Mouse (Mus musculus) liver, postnatal 0 days (tissue): Measurements from ENCODE around the gene Arfgef3. TPM values are rescaled to one million over a fixed set of nuclear protein-coding genes. Genes with fewer than 3 reads are reported as not detected.
"Not testable (repeated sequence)": the region's sequence is repeated elsewhere in the genome, so short reads cannot be mapped to it uniquely, and the experiment has no call there.

Source experiments
- ATAC-seq: fragments of 200-750 bp; cut with Nextera tagmentation; 2 replicates; pipeline ENCODE4 v1.8.0; 2017; ENCODE audit warnings: mild to moderate bottlenecking, moderate library complexity
- DNase-seq: peaks from one replicate; pipeline ENCODE4 v3.0.0-alpha.2; 2016
- H3K27ac ChIP-seq: fragments of 300-500 bp; sonication (generic); 2 replicates; pipeline ENCODE4 v1.5.1; 2014; ENCODE audit warnings: antibody characterized with exemption, moderate library complexity, mild to moderate bottlenecking, low read depth
- H3K27me3 ChIP-seq: fragments of 300-500 bp; sonication (generic); 2 replicates; pipeline ENCODE4 v1.6.1; 2014; ENCODE audit warnings: low read length, control low read depth, mixed read lengths; ENCODE audit not compliant: insufficient read depth
- H3K36me3 ChIP-seq: fragments of 300-500 bp; sonication (generic); replicated peaks from 2 replicates; pipeline ENCODE4 v1.6.1; 2014; ENCODE audit warnings: mild to moderate bottlenecking, control low read depth, low read length, moderate library complexity, mixed read lengths; ENCODE audit not compliant: insufficient read depth
- H3K4me1 ChIP-seq: fragments of 300-500 bp; sonication (generic); 2 replicates; pipeline ENCODE4 v1.6.1; 2014; ENCODE audit warnings: antibody characterized with exemption, mild to moderate bottlenecking, control low read depth; ENCODE audit not compliant: insufficient read depth
- H3K4me2 ChIP-seq: fragments of 300-500 bp; sonication (generic); 2 replicates; pipeline ENCODE4 v1.6.1; 2014; ENCODE audit warnings: low read depth, mild to moderate bottlenecking, low read length, moderate library complexity, mixed read lengths
- H3K4me3 ChIP-seq: fragments of 300-500 bp; sonication (generic); 2 replicates; pipeline ENCODE4 v1.5.1; 2014; ENCODE audit warnings: low read depth, low read length
- H3K9ac ChIP-seq: fragments of 300-500 bp; sonication (generic); replicated peaks from 2 replicates; pipeline ENCODE4 v1.6.1; 2014; ENCODE audit warnings: mild to moderate bottlenecking, moderate library complexity
- H3K9me3 ChIP-seq: fragments of 300-500 bp; sonication (generic); 2 replicates; pipeline ENCODE4 v1.6.1; 2016; ENCODE audit warnings: mild to moderate bottlenecking, control low read depth, low read length, mixed read lengths
- CTCF ChIP-seq: sonication (generic); IDR thresholded peaks from 2 replicates; pipeline ENCODE4 v1.5.1; 2016; ENCODE audit warnings: antibody characterized with exemption, low read depth
- EP300 ChIP-seq: IDR thresholded peaks from 2 replicates; pipeline ENCODE4 v1.6.1; 2016; ENCODE audit warnings: antibody characterized with exemption, low read depth, mild to moderate bottlenecking
- WGBS: fragments of 180-500 bp; shearing (Covaris S2); extraction: QIAGEN DNeasy Blood & Tissue Kit; methylation state at CpG from one replicate; pipeline ENCODE4 v1.1.7; 2014; ENCODE audit not compliant: insufficient replicate concordance; 5-methylcytosine and 5-hydroxymethylcytosine counted together
- polyA plus RNA-seq: library from polyadenylated mRNA; unstranded; fragments of >200 nt; fragmentation: Nextera tagmentation; extraction: Ambion mirVana; gene quantifications from 2 replicates; pipeline ENCODE4 v1.2.1, GENCODE M21; 2015

The Arfgef3 gene
- polyA plus RNA-seq, 1 experiment from 2014 or later: 0.01 TPM

GRCm38 (mm10) chr10:18612796-18613195 is 131.0 kb downstream of the Arfgef3 start:
- 68% methylated on average over 2 of the region's 2 CpGs for WGBS
- H3K27me3 ChIP-seq: no peaks in the 10 kb centered on the region
- H3K36me3 ChIP-seq: no peaks in the 10 kb centered on the region
- DNase-seq (no peak), ATAC-seq (no peak)
- no peaks in the 10 kb centered on the region for H3K4me1 ChIP-seq
- H3K9me3 ChIP-seq: no peaks in the 10 kb centered on the region
- TF ChIP-seq CTCF (no peak), EP300 (no peak)
- no peak overlapping the region for H3K9ac ChIP-seq
- no peak overlapping the region for H3K4me2 ChIP-seq
- H3K27ac ChIP-seq: no peak overlapping the region
- no peak overlapping the region for H3K4me3 ChIP-seq

DNA sequence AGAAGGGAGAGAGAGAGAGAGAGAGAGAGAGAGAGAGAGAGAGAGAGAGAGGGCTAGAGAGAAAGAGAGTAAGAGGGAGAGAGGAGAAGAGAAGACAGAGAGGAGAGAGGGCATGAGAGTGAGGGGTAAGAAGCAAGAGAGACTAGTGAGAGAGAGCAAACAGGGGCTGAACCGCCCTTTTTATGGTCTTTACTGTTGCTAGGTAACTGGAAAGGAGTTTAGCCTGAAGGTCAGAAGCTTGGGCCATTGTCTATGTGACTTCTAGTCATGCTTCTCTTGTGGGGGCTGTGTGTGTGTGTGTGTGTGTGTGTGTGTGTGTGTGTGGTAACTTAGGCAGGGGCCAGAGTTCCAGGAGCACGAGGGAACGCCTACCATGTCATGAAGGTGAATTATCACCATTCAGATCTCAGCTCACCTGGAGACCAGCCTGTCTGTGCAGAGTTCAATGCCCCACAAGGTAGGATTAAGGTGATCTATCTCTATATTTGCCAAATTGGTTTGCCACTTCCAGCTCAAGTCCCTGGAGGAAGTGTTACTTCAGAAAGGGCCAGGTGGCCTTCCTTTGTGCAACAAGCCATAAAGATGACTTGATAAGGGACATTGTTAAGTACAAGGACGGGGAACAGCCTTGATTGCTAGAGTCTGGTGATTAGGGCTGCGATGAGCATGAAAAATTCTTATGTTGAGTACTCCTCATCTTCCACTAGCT is 138.8 kb downstream of the Arfgef3 start:
- H3K4me3 ChIP-seq, ATAC-seq, H3K27me3 ChIP-seq, H3K36me3 ChIP-seq, H3K4me1 ChIP-seq, DNase-seq, H3K27ac ChIP-seq, H3K4me2 ChIP-seq, H3K9ac ChIP-seq, H3K9me3 ChIP-seq: not testable (repeated sequence)
- 58% methylated on average over 5 of the region's 5 CpGs for WGBS

- 11% methylated on average over 3 of the region's 4 CpGs for WGBS
- no peak overlapping the region for H3K9ac ChIP-seq
- no peaks in the 10 kb centered on the region for H3K4me1 ChIP-seq
- no peak overlapping the region for H3K27ac ChIP-seq
- TF ChIP-seq CTCF (peak; percentile 78), EP300 (no peak)
- H3K4me2 ChIP-seq: no peak overlapping the region
- no peaks in the 10 kb centered on the region for H3K9me3 ChIP-seq
- no peaks in the 10 kb centered on the region for H3K27me3 ChIP-seq
- no peak overlapping the region for H3K4me3 ChIP-seq
- DNase-seq: peak; percentile 77
- H3K36me3 ChIP-seq: no peaks in the 10 kb centered on the region
- peak; percentile 51; the same call in 1 of the 2 replicates for ATAC-seq
Measured at GRCm38 (mm10) chr10:18602030-18602429, 141.7 kb downstream of the Arfgef3 start.

DNA sequence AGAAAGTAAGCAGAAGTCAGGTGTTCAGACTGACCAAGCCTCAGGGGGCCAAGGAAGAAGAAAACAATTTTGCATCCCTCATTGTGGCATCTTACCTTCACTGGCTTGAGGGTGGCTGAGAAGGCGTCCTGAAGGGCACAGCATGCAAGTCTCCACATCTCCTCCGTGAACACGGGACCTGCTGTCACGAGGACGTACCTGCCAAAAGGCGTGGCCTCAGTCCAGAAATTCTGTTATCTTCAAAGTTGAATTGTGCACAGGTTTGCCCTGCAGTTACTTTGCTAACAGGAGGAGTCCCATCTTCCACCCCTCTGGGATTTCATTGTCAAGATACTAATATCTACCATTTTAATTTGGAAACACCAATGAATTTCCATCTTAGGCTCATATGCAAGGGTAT is 146.1 kb downstream of the Arfgef3 start:
- Histone ChIP-seq H3K27ac (no peak overlapping the region), H3K4me1 (no peaks in the 10 kb centered on the region), H3K9me3 (no peaks in the 10 kb centered on the region), H3K4me2 (no peak overlapping the region), H3K9ac (no peak overlapping the region), H3K4me3 (no peak overlapping the region), H3K36me3 (no peaks in the 10 kb centered on the region), H3K27me3 (no peaks in the 10 kb centered on the region)
- 87% methylated on average over 6 of the region's 6 CpGs for WGBS
- DNase-seq (no peak), ATAC-seq (no peak)
- TF ChIP-seq EP300 (no peak), CTCF (no peak)

DNA sequence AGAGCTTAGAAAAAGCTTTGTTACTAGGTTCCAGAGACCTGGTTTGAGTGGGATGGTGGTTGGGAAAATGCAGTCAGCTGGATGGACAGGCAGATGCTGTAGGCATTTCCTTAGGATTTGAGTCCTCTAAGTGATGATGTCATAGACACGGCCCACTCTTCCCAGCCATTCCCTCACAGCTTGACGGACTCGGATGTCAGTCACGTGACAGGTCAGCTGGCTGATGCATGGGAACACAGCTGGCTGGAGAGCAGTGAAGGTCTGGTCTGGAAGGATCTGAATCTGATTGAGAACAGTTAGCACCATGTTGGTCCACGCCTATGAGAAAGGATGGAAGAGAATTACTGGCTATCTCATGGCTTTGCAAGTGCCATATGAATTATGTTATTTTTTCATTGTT is 154.3 kb downstream of the Arfgef3 start:
- TF ChIP-seq EP300 (no peak), CTCF (no peak)
- no peak for ATAC-seq
- no peak for DNase-seq
- H3K9me3 ChIP-seq: no peaks in the 10 kb centered on the region
- WGBS: 77% methylated on average over 5 of the region's 5 CpGs
- H3K4me1 ChIP-seq: no peaks in the 10 kb centered on the region
- H3K36me3 ChIP-seq: no peaks in the 10 kb centered on the region
- H3K4me2 ChIP-seq: no peak overlapping the region
- H3K9ac ChIP-seq: no peak overlapping the region
- H3K27me3 ChIP-seq: no peaks in the 10 kb centered on the region
- no peak overlapping the region for H3K4me3 ChIP-seq
- H3K27ac ChIP-seq: no peak overlapping the region

GRCm38 (mm10) chr10:18584188-18584587 is 159.6 kb downstream of the Arfgef3 start:
- Histone ChIP-seq H3K9me3 (no peaks in the 10 kb centered on the region), H3K4me3 (no peak overlapping the region), H3K9ac (no peak overlapping the region), H3K36me3 (no peaks in the 10 kb centered on the region), H3K27ac (no peak overlapping the region), H3K27me3 (no peaks in the 10 kb centered on the region), H3K4me1 (no peaks in the 10 kb centered on the region), H3K4me2 (no peak overlapping the region)
- no peak for ATAC-seq
- DNase-seq: no peak
- WGBS: 48% methylated on average over 7 of the region's 7 CpGs
- TF ChIP-seq EP300 (no peak), CTCF (no peak)
